Mouse (Mus musculus): Measurements from ENCODE around the gene Sprr2i. TPM values are rescaled to one million over a fixed set of nuclear protein-coding genes. Genes with fewer than 3 reads are reported as not detected.

Sprr2i gene
- not detected for polyA plus RNA-seq (2017; shearing (Covaris generic))

DNA sequence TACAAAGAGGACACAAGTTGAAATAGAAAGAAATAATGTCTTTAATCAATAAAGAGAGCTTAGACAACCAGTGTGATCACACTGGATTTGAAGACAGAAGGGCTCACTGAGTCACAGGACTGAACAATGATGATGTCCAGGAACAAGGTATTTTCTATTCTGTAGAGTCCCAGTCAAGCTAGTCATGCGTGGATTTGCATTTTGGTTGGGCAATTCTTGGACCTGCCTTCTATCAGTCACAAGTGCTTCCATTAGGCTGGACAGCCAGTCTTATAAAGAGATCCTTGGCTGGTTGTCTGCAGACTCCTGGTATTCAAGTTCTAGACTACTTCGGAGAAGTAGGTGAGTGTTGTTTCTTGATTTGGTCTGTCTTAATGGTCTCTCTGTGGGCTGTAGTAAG lies at the start of gene Sprr2i:
TSS of gene Sprr2i (plus strand) at position 301 of the 400 bp plus-strand sequence.

DNA sequence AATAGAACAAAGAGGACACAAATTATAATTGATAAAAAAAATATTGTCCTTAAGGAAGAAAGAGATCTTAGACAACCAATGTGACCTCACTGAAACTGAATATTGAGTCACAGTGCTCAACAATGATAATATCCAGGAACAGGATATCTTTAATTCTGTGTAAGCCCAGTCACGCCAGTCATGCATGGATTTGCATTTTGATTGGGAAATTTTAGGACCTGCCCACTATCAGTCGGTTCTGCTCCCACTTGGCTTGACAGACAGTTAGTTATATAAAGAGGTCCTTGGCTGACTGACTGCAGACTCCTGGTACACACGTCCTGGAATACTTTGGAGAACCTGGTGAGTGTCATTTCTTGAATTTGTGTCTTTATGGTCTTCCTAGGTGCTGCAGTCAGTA lies 42.9 kb upstream of the Sprr2i start, which contains the start of gene Sprr2f:
TSS of gene Sprr2f (plus strand) at position 301 of the 400 bp plus-strand sequence.

DNA sequence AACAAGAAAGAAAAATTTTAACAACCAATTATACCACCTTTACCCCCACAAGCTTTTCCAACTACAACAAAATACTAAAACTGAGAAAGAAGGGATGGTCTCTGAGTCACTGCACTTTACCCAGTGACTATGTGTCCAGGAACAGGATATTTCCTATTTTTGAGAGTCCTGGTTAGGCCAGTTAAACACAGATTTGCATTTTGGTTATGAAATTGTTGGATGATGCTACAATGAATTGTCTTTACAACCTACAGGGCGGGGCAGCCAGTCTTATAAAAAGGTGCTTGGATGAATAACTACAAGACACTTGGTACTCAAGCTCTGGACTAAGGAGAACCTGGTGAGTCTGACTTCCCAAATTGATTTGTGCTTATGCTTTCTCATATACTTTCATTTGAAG lies 22.4 kb upstream of the Sprr2i start, which contains the start of gene Sprr2h:
TSS of gene Sprr2h (plus strand) at position 301 of the 400 bp plus-strand sequence.

DNA sequence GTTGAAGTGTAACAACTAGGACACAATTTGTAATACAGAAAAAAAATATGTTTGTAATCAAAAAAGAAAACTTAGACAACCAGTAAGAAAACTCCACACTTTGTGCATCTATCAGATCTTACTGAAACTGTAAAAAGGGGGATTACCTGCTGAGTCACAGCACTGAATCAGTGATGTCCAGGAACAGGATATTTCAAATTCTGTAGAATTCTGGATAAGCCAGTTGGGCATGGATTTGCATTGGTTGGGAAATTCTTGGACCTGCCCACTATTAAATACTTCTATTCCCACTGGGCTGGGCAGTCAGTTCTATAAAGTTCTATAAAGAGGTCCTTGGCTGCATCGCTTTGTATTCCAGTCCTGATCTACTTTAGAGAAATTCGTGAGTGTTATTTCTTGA lies 10.0 kb downstream of the Sprr2i start, which contains the start of gene Sprr2j-ps:
TSS of gene Sprr2j-ps (plus strand) at position 301 of the 400 bp plus-strand sequence.

DNA sequence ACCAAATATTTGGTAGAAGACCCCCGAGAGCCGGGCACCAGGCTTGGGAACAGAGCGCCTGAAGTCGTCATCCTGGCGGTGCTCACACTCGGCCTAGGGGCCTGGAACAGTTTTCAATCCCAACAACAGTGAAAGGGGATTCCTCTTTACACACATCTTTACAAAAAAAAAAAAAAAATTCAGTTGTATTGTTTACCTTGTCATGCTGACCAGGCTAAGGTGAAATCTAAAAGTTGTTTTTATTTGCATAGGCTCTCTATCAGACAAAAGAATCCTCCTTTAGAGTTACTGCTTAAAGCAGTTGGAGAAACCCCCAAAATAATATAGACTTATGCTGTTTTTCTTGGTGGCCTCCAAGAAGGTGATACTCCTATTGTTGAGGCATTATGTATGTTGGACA lies 21.5 kb downstream of the Sprr2i start, which contains the start of gene Gm9774:
TSS of gene Gm9774 (minus strand) at position 101 of the 400 bp plus-strand sequence.

DNA sequence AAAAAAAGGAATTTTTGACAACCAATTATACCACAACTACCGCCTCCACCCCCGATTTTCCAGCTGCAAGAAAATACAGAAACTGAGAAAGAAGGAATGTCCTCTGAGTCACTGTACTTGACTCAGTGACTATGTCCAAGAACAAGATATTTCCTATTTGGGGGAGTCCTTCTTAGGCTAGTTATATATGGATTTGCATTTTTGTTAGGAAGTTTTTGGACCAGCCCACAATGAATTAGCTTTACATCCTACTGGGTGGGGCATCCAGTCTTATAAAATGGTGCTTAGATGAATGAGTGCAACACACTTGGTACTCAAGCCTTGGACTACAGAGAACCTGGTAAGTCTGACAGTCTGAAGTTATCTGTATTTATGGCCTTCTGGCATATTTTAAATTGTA lies 24.5 kb downstream of the Sprr2i start, which contains the start of gene Sprr2k:
TSS of gene Sprr2k (plus strand) at position 301 of the 400 bp plus-strand sequence.

DNA sequence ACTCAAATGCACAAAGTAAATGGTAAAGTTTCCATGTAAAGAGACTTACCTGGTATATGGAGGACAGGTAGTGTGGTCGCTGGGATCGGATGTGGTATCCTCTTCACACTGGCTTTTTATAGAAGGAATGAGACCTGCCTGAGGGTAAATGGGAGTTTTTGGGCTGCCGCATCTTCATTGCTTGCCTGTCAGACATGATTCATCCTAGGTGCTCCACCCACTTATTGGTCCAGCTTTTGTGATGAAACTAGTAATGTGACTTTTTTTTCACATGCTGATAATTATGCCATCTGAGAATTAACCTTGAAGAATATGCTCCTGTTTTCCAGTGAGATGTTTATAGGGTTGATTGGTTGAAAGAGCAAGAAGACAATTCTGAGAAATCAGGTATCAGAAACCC lies 30.9 kb downstream of the Sprr2i start, which contains the start of gene Sprr1b:
TSS of gene Sprr1b (minus strand) at position 101 of the 400 bp plus-strand sequence.

DNA sequence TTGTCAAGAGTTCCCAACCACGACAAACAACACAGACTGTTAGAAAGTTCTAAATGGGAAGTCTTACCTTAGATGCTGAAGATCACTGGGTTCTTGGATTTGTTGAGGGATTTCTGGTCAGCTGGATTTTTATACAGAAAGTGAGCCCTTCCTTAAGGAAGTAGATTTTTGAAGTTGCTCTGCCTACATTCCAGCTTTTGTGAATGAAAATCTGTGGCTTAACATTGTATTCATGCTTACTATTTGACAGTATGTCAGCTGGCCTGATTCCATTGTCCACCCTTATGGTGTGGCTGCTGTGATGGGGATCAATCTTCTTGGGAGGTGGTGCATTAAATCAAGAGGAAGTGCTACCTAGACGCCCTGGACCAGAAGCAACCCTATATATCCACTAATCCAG lies 50.8 kb downstream of the Sprr2i start, which contains the start of gene Sprr3:
TSS of gene Sprr3 (minus strand) at position 101 of the 400 bp plus-strand sequence.

Other genes with a start within 250 kb of the Sprr2i start
- not detected for gene Sprr2a1, start 192.2 kb upstream of the Sprr2i start, polyA plus RNA-seq (2017; shearing (Covaris generic))
- gene Sprr2a2, start 192.1 kb upstream of the Sprr2i start, polyA plus RNA-seq (2017; shearing (Covaris generic)): not detected
- gene Sprr2a3, start 122.6 kb upstream of the Sprr2i start, polyA plus RNA-seq (2017; shearing (Covaris generic)): not detected
- gene Sprr2b, start 91.4 kb upstream of the Sprr2i start, polyA plus RNA-seq (2017; shearing (Covaris generic)): not detected
- not detected for gene Sprr2d, start 68.9 kb upstream of the Sprr2i start, polyA plus RNA-seq (2017; shearing (Covaris generic))
- not detected for gene Sprr2e, start 55.8 kb upstream of the Sprr2i start, polyA plus RNA-seq (2017; shearing (Covaris generic))
- gene Sprr2f, start 42.8 kb upstream of the Sprr2i start, polyA plus RNA-seq (2017; shearing (Covaris generic)): not detected
- not detected for gene Sprr2h, start 22.3 kb upstream of the Sprr2i start, polyA plus RNA-seq (2017; shearing (Covaris generic))
- gene Sprr2j-ps, start 10.1 kb downstream of the Sprr2i start, polyA plus RNA-seq (2017; shearing (Covaris generic)): not detected
- gene Gm9774, start 21.4 kb downstream of the Sprr2i start, polyA plus RNA-seq (2017; shearing (Covaris generic)): 22.3 TPM
- gene Sprr2k, start 24.6 kb downstream of the Sprr2i start, polyA plus RNA-seq (2017; shearing (Covaris generic)): not detected
- not detected for gene Sprr1b, start 30.8 kb downstream of the Sprr2i start, polyA plus RNA-seq (2017; shearing (Covaris generic))
- gene Sprr3, start 50.7 kb downstream of the Sprr2i start, polyA plus RNA-seq (2017; shearing (Covaris generic)): not detected
- not detected for gene Sprr1a, start 77.9 kb downstream of the Sprr2i start, polyA plus RNA-seq (2017; shearing (Covaris generic))
- not detected for gene Sprr4, start 92.5 kb downstream of the Sprr2i start, polyA plus RNA-seq (2017; shearing (Covaris generic))
- not detected for gene 2310046K23Rik, start 126.5 kb downstream of the Sprr2i start, polyA plus RNA-seq (2017; shearing (Covaris generic))
- not detected for gene Ivl, start 165.7 kb downstream of the Sprr2i start, polyA plus RNA-seq (2017; shearing (Covaris generic))
- gene Smcp, start 181.0 kb downstream of the Sprr2i start, polyA plus RNA-seq (2017; shearing (Covaris generic)): not detected
- not detected for gene 2210017I01Rik, start 199.5 kb downstream of the Sprr2i start, polyA plus RNA-seq (2017; shearing (Covaris generic))
- not detected for gene Lce6a, start 213.7 kb downstream of the Sprr2i start, polyA plus RNA-seq (2017; shearing (Covaris generic))
- gene Lce1a1, start 240.3 kb downstream of the Sprr2i start, polyA plus RNA-seq (2017; shearing (Covaris generic)): not detected
- gene Lce1b, start 248.9 kb downstream of the Sprr2i start, polyA plus RNA-seq (2017; shearing (Covaris generic)): not detected